Mouse (Mus musculus) frontal cortex, postnatal 25 days (tissue): Measurements from ENCODE around the gene E030018B13Rik.

Experiments
- DNase-seq, 2 experiments: peaks; one replicate each; pipeline ENCODE4 v3.0.0; 2022; ENCODE audit warnings: low spot score in 2 of 2

E030018B13Rik gene

GRCm38 (mm10) chr7:63938066-63938913 is 21.6 kb downstream of the E030018B13Rik start:
- peak in 1 of 2 experiments; percentile 65 for DNase-seq

- DNase-seq = peak; percentile 94 to 96
Measured at GRCm38 (mm10) chr7:63938914-63939396, 22.3 kb downstream of the E030018B13Rik start, which contains the start of gene Klf13. Gene Klf13 (minus strand): TSS chr7:63938915.

GRCm38 (mm10) chr7:63939397-63939951 is 22.8 kb downstream of the E030018B13Rik start:
- no peak for DNase-seq

- DNase-seq = no peak
Measured at GRCm38 (mm10) chr7:63940321-63940720, 23.7 kb downstream of the E030018B13Rik start.

GRCm38 (mm10) chr7:63941050-63941449 is 24.4 kb downstream of the E030018B13Rik start:
- DNase-seq = no peak

- no peak for DNase-seq
Measured at GRCm38 (mm10) chr7:63941501-63941900, 24.8 kb downstream of the E030018B13Rik start.

GRCm38 (mm10) chr7:63943946-63944345 is 27.3 kb downstream of the E030018B13Rik start:
- DNase-seq = no peak

- DNase-seq = no peak
Measured at GRCm38 (mm10) chr7:63947514-63948487, 31.1 kb downstream of the E030018B13Rik start.

- DNase-seq = no peak
Measured at GRCm38 (mm10) chr7:63949176-63949575, 32.5 kb downstream of the E030018B13Rik start.

- no peak for DNase-seq
Measured at GRCm38 (mm10) chr7:63950931-63951607, 34.4 kb downstream of the E030018B13Rik start.

- no peak for DNase-seq
Measured at GRCm38 (mm10) chr7:63952077-63952898, 35.6 kb downstream of the E030018B13Rik start.

- DNase-seq = no peak
Measured at GRCm38 (mm10) chr7:63955440-63955839, 38.8 kb downstream of the E030018B13Rik start.

- DNase-seq = no peak
Measured at GRCm38 (mm10) chr7:63956138-63956823, 39.6 kb downstream of the E030018B13Rik start.

GRCm38 (mm10) chr7:63956981-63957713 is 40.5 kb downstream of the E030018B13Rik start:
- DNase-seq = peak in 1 of 2 experiments; percentile 18

GRCm38 (mm10) chr7:63957872-63958640 is 41.4 kb downstream of the E030018B13Rik start:
- peak in 1 of 2 experiments; percentile 18 for DNase-seq

GRCm38 (mm10) chr7:63963632-63964031 is 47.0 kb downstream of the E030018B13Rik start:
- no peak for DNase-seq

- DNase-seq = no peak
Measured at GRCm38 (mm10) chr7:63964121-63964520, 47.5 kb downstream of the E030018B13Rik start.

GRCm38 (mm10) chr7:63965135-63965534 is 48.5 kb downstream of the E030018B13Rik start:
- DNase-seq = peak; percentile 23 to 44
